Mouse (Mus musculus) MEL (cell line): ENCODE results near the gene Hmmr.

Source experiments
- MYC ChIP-seq: IDR thresholded peaks from 2 replicates; pipeline ENCODE4 v1.6.1; 2011; ENCODE audit warnings: low read depth, mild to moderate bottlenecking, low read length, improper control_type of control experiment, moderate library complexity
- USF1 ChIP-seq: IDR thresholded peaks from 2 replicates; pipeline ENCODE4 v1.6.1; 2014; ENCODE audit warnings: low read depth, mild to moderate bottlenecking, inconsistent platforms, low read length, improper control_type of control experiment, moderate library complexity

GRCm38 (mm10) chr11:40692101-40692509 is 41.1 kb downstream of the Hmmr start:
- TF ChIP-seq USF1 (no peak), MYC (no peak)
